Mouse (Mus musculus) left cerebral cortex, postnatal 25 days (tissue): ENCODE data around the gene Slc4a4. TPM values are rescaled to one million over a fixed set of nuclear protein-coding genes. Genes with fewer than 3 reads are reported as not detected.
A peak's percentile ranks its signal among the peaks of the same experiment; 100 is the strongest.
"Not testable (repeated sequence)": the region's sequence is repeated elsewhere in the genome, so short reads cannot be mapped to it uniquely, and the experiment has no call there.

Source experiments
- DNase-seq, 2 experiments: peaks; one replicate each; pipeline ENCODE4 v3.0.0; 2022; ENCODE audit warnings: low spot score in 2 of 2, mixed read lengths in 1 of 2
- intact Hi-C: fragments of 180-260 bp; cut with DNase I; formaldehyde crosslinking; loops from one replicate; pipeline ENCODE4 v1.15.1; 2025
- total RNA-seq, 2 experiments: library from RNA; stranded (reverse); gene quantifications; 2 replicates each; pipeline ENCODE4 v1.2.3; 2021

Slc4a4 gene
- total RNA-seq, 2 experiments from 2014 or later: 85.9 to 133 TPM

GRCm38 (mm10) chr5:88983170-88983569 is 96.6 kb downstream of the Slc4a4 start:
- DNase-seq: no peak
- intact Hi-C loops: no loop called here

GRCm38 (mm10) chr5:88983652-88984051 is 97.0 kb downstream of the Slc4a4 start:
- intact Hi-C loops: no loop called here

GRCm38 (mm10) chr5:88989018-88989417 is 102.4 kb downstream of the Slc4a4 start:
- DNase-seq: no peak
- intact Hi-C loops: no loop called here

More at GRCm38 (mm10) chr5:88983652-88984051, 97.0 kb downstream of the Slc4a4 start:
- no peak for DNase-seq

GRCm38 (mm10) chr5:88990196-88990747 is 103.7 kb downstream of the Slc4a4 start:
- DNase-seq: peak in 1 of 2 experiments; percentile 45
- intact Hi-C loops: no loop called here

GRCm38 (mm10) chr5:88991309-88991708 is 104.7 kb downstream of the Slc4a4 start:
- intact Hi-C loops, DNase-seq: not testable (repeated sequence)

- intact Hi-C loops: no loop called here
- peak; percentile 40 to 59 for DNase-seq
Measured at GRCm38 (mm10) chr5:88994533-88994932, 107.9 kb downstream of the Slc4a4 start.

- intact Hi-C loops: no loop called here
- no peak for DNase-seq
Measured at GRCm38 (mm10) chr5:88996246-88996645, 109.6 kb downstream of the Slc4a4 start.

- intact Hi-C loops: no loop called here
- DNase-seq: no peak
Measured at GRCm38 (mm10) chr5:88997277-88997676, 110.7 kb downstream of the Slc4a4 start.

- intact Hi-C loops: no loop called here
Measured at GRCm38 (mm10) chr5:88999793-89000192, 113.2 kb downstream of the Slc4a4 start.

GRCm38 (mm10) chr5:89000598-89000997 is 114.0 kb downstream of the Slc4a4 start:
- no peak for DNase-seq
- intact Hi-C loops: no loop called here

More at GRCm38 (mm10) chr5:88999793-89000192, 113.2 kb downstream of the Slc4a4 start:
- no peak for DNase-seq

GRCm38 (mm10) chr5:89010116-89010515 is 123.5 kb downstream of the Slc4a4 start:
- intact Hi-C loops: loop anchor here (5.0 kb wide), 1 partner anchor 132 kb away; no protein-coding TSS in a partner anchor
- DNase-seq: no peak

GRCm38 (mm10) chr5:89012456-89012855 is 125.8 kb downstream of the Slc4a4 start:
- DNase-seq: no peak
- intact Hi-C loops: loop anchor here (5.0 kb wide), 1 partner anchor 130 kb away; no protein-coding TSS in a partner anchor

- intact Hi-C loops: loop anchor here (1.0 to 5.0 kb wide), 2 partner anchors 79 to 128 kb away; no protein-coding TSS in a partner anchor
- peak in 1 of 2 experiments; percentile 71 for DNase-seq
Measured at GRCm38 (mm10) chr5:89014782-89015181, 128.2 kb downstream of the Slc4a4 start.

GRCm38 (mm10) chr5:89015878-89016277 is 129.3 kb downstream of the Slc4a4 start:
- DNase-seq: peak in 1 of 2 experiments; percentile 32
- intact Hi-C loops: loop anchor here (1.0 kb wide), 1 partner anchor 81 kb away; no protein-coding TSS in a partner anchor

GRCm38 (mm10) chr5:89018537-89018936 is 131.9 kb downstream of the Slc4a4 start:
- DNase-seq: no peak
- intact Hi-C loops: no loop called here

GRCm38 (mm10) chr5:89024413-89024812 is 137.8 kb downstream of the Slc4a4 start:
- no peak for DNase-seq
- intact Hi-C loops: no loop called here

GRCm38 (mm10) chr5:89027518-89028085 is 141.0 kb downstream of the Slc4a4 start:
- intact Hi-C loops: no loop called here
- DNase-seq: no peak

- DNase-seq: no peak
- intact Hi-C loops: no loop called here
Measured at GRCm38 (mm10) chr5:89032647-89033046, 146.0 kb downstream of the Slc4a4 start.

GRCm38 (mm10) chr5:89033256-89033655 is 146.6 kb downstream of the Slc4a4 start:
- intact Hi-C loops: no loop called here
- DNase-seq: no peak

GRCm38 (mm10) chr5:89036147-89036546 is 149.5 kb downstream of the Slc4a4 start:
- intact Hi-C loops: no loop called here
- no peak for DNase-seq

- intact Hi-C loops: no loop called here
- DNase-seq: no peak
Measured at GRCm38 (mm10) chr5:89040814-89041213, 154.2 kb downstream of the Slc4a4 start.
